Mouse (Mus musculus) myocyte (in vitro differentiated cells): ENCODE measurements around the gene Xlr3a. TPM values are rescaled to one million over a fixed set of nuclear protein-coding genes. Genes with fewer than 3 reads are reported as not detected.

Experiments
- H3K27me3 ChIP-seq: one replicate; pipeline ENCODE4 v1.6.1; 2011; ENCODE audit not compliant: control insufficient read depth, insufficient read depth, insufficient read length
- H3K36me3 ChIP-seq: one replicate; pipeline ENCODE4 v1.6.1; 2011; ENCODE audit not compliant: control insufficient read depth, insufficient read depth
- H3K4me2 ChIP-seq: one replicate; pipeline ENCODE4 v1.6.1; 2011; ENCODE audit warnings: low read depth, control low read depth
- H3K4me3 ChIP-seq: one replicate; pipeline ENCODE4 v1.5.1; 2011; ENCODE audit warnings: mild to moderate bottlenecking, control low read depth, moderate library complexity
- H3K79me2 ChIP-seq: one replicate; pipeline ENCODE4 v1.6.1; 2011; ENCODE audit not compliant: control insufficient read depth, insufficient read depth
- H3ac ChIP-seq: one replicate; pipeline ENCODE4 v1.6.1; 2011; ENCODE audit not compliant: control insufficient read depth, insufficient read length
- CEBPB ChIP-seq: IDR thresholded peaks from 2 replicates; pipeline ENCODE4 v1.6.1; 2011; ENCODE audit warnings: mild to moderate bottlenecking, moderate library complexity; ENCODE audit not compliant: poor library complexity, insufficient read depth, severe bottlenecking
- E2F4 ChIP-seq: IDR thresholded peaks from one replicate; pipeline ENCODE4 v1.6.1; 2011; ENCODE audit warnings: mild to moderate bottlenecking, control low read depth, moderate library complexity; ENCODE audit not compliant: insufficient read depth
- MAX ChIP-seq: IDR thresholded peaks from one replicate; pipeline ENCODE4 v1.6.1; 2011; ENCODE audit warnings: low read depth, mild to moderate bottlenecking, control low read depth
- MYOD1 ChIP-seq, 3 experiments: IDR thresholded peaks; one replicate each; pipeline ENCODE4 v1.6.1; 2011; ENCODE audit warnings: control low read depth in 2 of 3, low read depth in 2 of 3, mild to moderate bottlenecking in 2 of 3, moderate library complexity in 1 of 3; ENCODE audit not compliant: insufficient read length in 2 of 3, control insufficient read depth in 1 of 3
- MYOG ChIP-seq, 3 experiments: IDR thresholded peaks; one replicate each; pipeline ENCODE4 v1.6.1; 2011; ENCODE audit warnings: control low read depth in 2 of 3, low read depth in 2 of 3, mild to moderate bottlenecking in 2 of 3; ENCODE audit not compliant: insufficient read length in 2 of 3, control insufficient read depth in 1 of 3, insufficient read depth in 1 of 3
- POLR2A ChIP-seq: IDR thresholded peaks from one replicate; pipeline ENCODE4 v1.6.1; 2011; ENCODE audit warnings: low read depth, mild to moderate bottlenecking, control low read depth, moderate library complexity; ENCODE audit not compliant: insufficient read length
- POLR2AphosphoS2 ChIP-seq: IDR thresholded peaks from one replicate; pipeline ENCODE4 v1.6.1; 2011; ENCODE audit warnings: low read depth, control low read depth; ENCODE audit not compliant: insufficient read length
- REST ChIP-seq: IDR thresholded peaks from one replicate; pipeline ENCODE4 v1.6.1; 2011; ENCODE audit warnings: mild to moderate bottlenecking, control low read depth, moderate library complexity; ENCODE audit not compliant: insufficient read depth, insufficient read length
- SRF ChIP-seq: IDR thresholded peaks from one replicate; pipeline ENCODE4 v1.6.1; 2011; ENCODE audit warnings: low read depth; ENCODE audit not compliant: control insufficient read depth, insufficient read length
- TCF12 ChIP-seq: IDR thresholded peaks from one replicate; pipeline ENCODE4 v1.6.1; 2011; ENCODE audit warnings: mild to moderate bottlenecking, control low read depth; ENCODE audit not compliant: poor library complexity, insufficient read depth, severe bottlenecking
- TCF3 ChIP-seq: IDR thresholded peaks from one replicate; pipeline ENCODE4 v1.6.1; 2011; ENCODE audit warnings: low read depth, control low read depth; ENCODE audit not compliant: insufficient read length
- USF1 ChIP-seq: IDR thresholded peaks from one replicate; pipeline ENCODE4 v1.6.1; 2011; ENCODE audit warnings: low read depth, mild to moderate bottlenecking, control low read depth, moderate library complexity
- polyA plus RNA-seq: library from polyadenylated mRNA; unstranded; fragments of >200 nt; fragmentation: generic; extraction: Trizol; gene quantifications from one replicate; pipeline ENCODE4 v1.2.1, GENCODE M21; 2012; ENCODE audit warnings: missing spikeins

Xlr3a gene
- polyA plus RNA-seq, 1 experiment, result 1.9 TPM

- H3K36me3 ChIP-seq, result no peaks in the 10 kb centered on the region
- no peak overlapping the region for H3ac ChIP-seq
- peaks cover 21% of the 10 kb centered on the region for H3K27me3 ChIP-seq
- no peak overlapping the region for H3K4me3 ChIP-seq
- no peaks in the 10 kb centered on the region for H3K79me2 ChIP-seq
- TF ChIP-seq CEBPB, result no peak
- H3K4me2 ChIP-seq, result no peak overlapping the region
Observed at GRCm38 (mm10) chrX:73063512-73064414, 33.1 kb downstream of the Xlr3a start.

- Histone ChIP-seq H3ac (no peak overlapping the region), H3K27me3 (peaks cover 21% of the 10 kb centered on the region), H3K4me2 (no peak overlapping the region), H3K4me3 (no peak overlapping the region), H3K36me3 (no peaks in the 10 kb centered on the region), H3K79me2 (no peaks in the 10 kb centered on the region)
- no peak for TF ChIP-seq USF1
- no peak for TF ChIP-seq E2F4
- TF ChIP-seq MYOG (IDR thresholded peaks at IDR 0.05; ENCODE audit: control insufficient read depth in 1 of 3, insufficient read depth in 1 of 3, insufficient read length in 2 of 3, low read depth in 2 of 3), result no peak
- TF ChIP-seq POLR2A, result no peak
- no peak for TF ChIP-seq POLR2AphosphoS2
- no peak for TF ChIP-seq REST
- TF ChIP-seq SRF, result no peak
Observed at GRCm38 (mm10) chrX:73062323-73062722, 34.6 kb downstream of the Xlr3a start.

GRCm38 (mm10) chrX:73061528-73061927 lies 35.4 kb downstream of the Xlr3a start:
- Histone ChIP-seq H3K27me3 (peaks cover 21% of the 10 kb centered on the region), H3K4me3 (no peak overlapping the region), H3K4me2 (no peak overlapping the region), H3K36me3 (no peaks in the 10 kb centered on the region), H3ac (no peak overlapping the region), H3K79me2 (no peaks in the 10 kb centered on the region)
- no peak for TF ChIP-seq MYOD1 (IDR thresholded peaks at IDR 0.05; ENCODE audit: control insufficient read depth in 1 of 3, insufficient read length in 2 of 3, low read depth in 2 of 3)
- no peak for TF ChIP-seq CEBPB
- TF ChIP-seq TCF3, result no peak
- no peak for TF ChIP-seq SRF
- TF ChIP-seq TCF12, result no peak
- no peak for TF ChIP-seq POLR2A
- no peak for TF ChIP-seq USF1
- TF ChIP-seq POLR2AphosphoS2, result no peak

GRCm38 (mm10) chrX:73053860-73054563 lies 42.9 kb downstream of the Xlr3a start:
- no peak for TF ChIP-seq USF1
- Histone ChIP-seq H3K79me2 (no peaks in the 10 kb centered on the region), H3ac (no peak overlapping the region), H3K4me3 (no peak overlapping the region), H3K4me2 (peak overlapping the region; percentile 22), H3K27me3 (no peaks in the 10 kb centered on the region), H3K36me3 (no peaks in the 10 kb centered on the region)

- H3K79me2 ChIP-seq, result no peaks in the 10 kb centered on the region
- H3ac ChIP-seq, result no peak overlapping the region
- H3K27me3 ChIP-seq, result no peaks in the 10 kb centered on the region
- no peaks in the 10 kb centered on the region for H3K36me3 ChIP-seq
- TF ChIP-seq TCF3, result no peak
- no peak for TF ChIP-seq CEBPB
- no peak for TF ChIP-seq MYOG (IDR thresholded peaks at IDR 0.05; ENCODE audit: control insufficient read depth in 1 of 3, insufficient read depth in 1 of 3, insufficient read length in 2 of 3, low read depth in 2 of 3)
- H3K4me3 ChIP-seq, result no peak overlapping the region
- H3K4me2 ChIP-seq, result no peak overlapping the region
Observed at GRCm38 (mm10) chrX:73039666-73040065, 57.2 kb downstream of the Xlr3a start.

- TF ChIP-seq TCF3 (no peak), MYOD1 (IDR thresholded peaks at IDR 0.05; ENCODE audit: control insufficient read depth in 1 of 3, insufficient read length in 2 of 3, low read depth in 2 of 3) (no peak), MYOG (IDR thresholded peaks at IDR 0.05; ENCODE audit: control insufficient read depth in 1 of 3, insufficient read depth in 1 of 3, insufficient read length in 2 of 3, low read depth in 2 of 3) (no peak), POLR2AphosphoS2 (no peak), E2F4 (no peak), POLR2A (no peak), SRF (no peak), TCF12 (no peak), MAX (no peak), CEBPB (no peak), USF1 (no peak), REST (no peak)
- Histone ChIP-seq H3K4me3 (no peak overlapping the region), H3K36me3 (no peaks in the 10 kb centered on the region), H3K27me3 (no peaks in the 10 kb centered on the region), H3K79me2 (no peaks in the 10 kb centered on the region), H3ac (no peak overlapping the region), H3K4me2 (no peak overlapping the region)
Observed at GRCm38 (mm10) chrX:73038831-73039230, 58.1 kb downstream of the Xlr3a start.
